Mouse (Mus musculus): ENCODE measurements around the gene Gucy1b1.

DNA sequence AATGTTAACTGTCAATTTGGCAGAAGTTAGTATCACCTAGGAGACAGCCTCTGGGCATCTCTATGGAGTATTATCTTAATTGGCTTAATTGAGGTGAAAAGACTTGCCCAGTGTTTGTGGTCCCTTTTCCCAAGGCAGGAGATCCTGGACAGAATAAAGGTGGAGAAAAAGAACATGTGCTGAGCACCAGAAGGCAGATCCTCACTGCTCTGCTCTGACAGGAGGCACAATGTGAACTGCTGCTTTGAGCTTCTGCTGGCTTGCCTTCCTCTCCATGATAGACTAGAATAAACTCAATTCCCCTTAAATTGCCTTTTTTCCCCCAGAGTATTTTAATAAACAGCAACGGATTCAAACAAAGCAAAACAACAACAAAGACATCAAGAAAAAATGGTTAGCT is 89.4 kb downstream of the Gucy1b1 start:
- no peak for TF ChIP-seq CTCF (IDR thresholded peaks at IDR 0.05; ENCODE audit: low read depth, low read length)
- no peak for TF ChIP-seq POLR2A (IDR thresholded peaks at IDR 0.05; ENCODE audit: insufficient read depth, low read length)
- no peak for TF ChIP-seq EP300 (IDR thresholded peaks at IDR 0.05; ENCODE audit: insufficient read depth, low read depth, low read length)

All from ES-Bruce4 (cell line).